Mouse (Mus musculus) forebrain, embryonic 13.5 days (tissue): ENCODE measurements at regions not wholly inside any gene's neighbourhood (a gene's known extent, or its start where the extent isn't known, plus 50 kb on each side); places are given as distances from the start of the nearest gene placed in this dataset.

ENCODE experiments used
- ATAC-seq: fragments of 200-750 bp; cut with Nextera tagmentation; 2 replicates; pipeline ENCODE4 v1.8.0; 2017
- H3K27ac ChIP-seq: fragments of 300-500 bp; sonication (generic); 2 replicates; pipeline ENCODE4 v1.5.1; 2015; ENCODE audit warnings: inconsistent platforms, mild to moderate bottlenecking, moderate library complexity
- H3K27me3 ChIP-seq: fragments of 300-500 bp; sonication (generic); 2 replicates; pipeline ENCODE4 v1.6.1; 2015; ENCODE audit warnings: mild to moderate bottlenecking, inconsistent platforms
- H3K36me3 ChIP-seq: fragments of 300-500 bp; sonication (generic); 2 replicates; pipeline ENCODE4 v1.6.1; 2015; ENCODE audit warnings: mild to moderate bottlenecking, inconsistent platforms; ENCODE audit not compliant: poor library complexity, severe bottlenecking
- H3K4me1 ChIP-seq: fragments of 300-500 bp; sonication (generic); 2 replicates; pipeline ENCODE4 v1.6.1; 2015; ENCODE audit warnings: inconsistent platforms
- H3K4me2 ChIP-seq: fragments of 300-500 bp; sonication (generic); 2 replicates; pipeline ENCODE4 v1.6.1; 2015; ENCODE audit warnings: inconsistent platforms, mild to moderate bottlenecking, moderate library complexity
- H3K4me3 ChIP-seq: fragments of 300-500 bp; sonication (generic); 2 replicates; pipeline ENCODE4 v1.5.1; 2015; ENCODE audit warnings: mild to moderate bottlenecking, inconsistent platforms
- H3K9ac ChIP-seq: fragments of 300-500 bp; sonication (generic); 2 replicates; pipeline ENCODE4 v1.6.1; 2015; ENCODE audit warnings: mild to moderate bottlenecking, inconsistent platforms
- H3K9me3 ChIP-seq: fragments of 300-500 bp; sonication (generic); replicated peaks from 2 replicates; pipeline ENCODE4 v1.6.1; 2016; ENCODE audit warnings: inconsistent platforms
- whole genome bisulfite sequencing: fragments of 180-500 bp; shearing (Covaris S2); methylation state at CpG from one replicate; pipeline ENCODE4 v1.1.7; 2015; 5-methylcytosine and 5-hydroxymethylcytosine counted together

DNA sequence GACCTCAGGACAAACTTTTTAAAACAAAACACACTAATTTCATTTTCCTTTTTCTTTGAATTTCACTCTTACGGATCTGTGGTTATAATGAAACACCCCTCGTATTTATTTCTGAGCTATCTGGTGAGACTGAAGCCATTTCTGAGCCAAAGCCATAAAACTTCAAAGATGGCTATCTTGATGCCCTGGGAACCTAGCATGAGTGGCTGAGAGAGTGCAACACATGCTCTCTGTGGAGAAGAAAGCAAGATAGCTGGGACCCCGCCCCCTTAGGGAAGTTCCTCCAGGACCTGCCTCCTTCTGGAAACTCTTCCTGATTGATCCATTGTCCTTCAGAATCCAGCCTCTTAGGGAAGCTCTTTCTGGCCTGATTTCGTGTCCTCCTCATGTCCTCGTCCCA is 57.6 kb upstream of the Myb start:
- Histone ChIP-seq H3K9me3 (no peaks in the 10 kb centered on the region), H3K27me3 (no peaks in the 10 kb centered on the region), H3K9ac (no peak overlapping the region), H3K4me3 (no peak overlapping the region), H3K36me3 (no peaks in the 10 kb centered on the region), H3K27ac (no peak overlapping the region), H3K4me2 (no peak overlapping the region), H3K4me1 (no peaks in the 10 kb centered on the region)
- 77% methylated on average over 5 of the region's 5 CpGs for WGBS
- ATAC-seq: no peak

DNA sequence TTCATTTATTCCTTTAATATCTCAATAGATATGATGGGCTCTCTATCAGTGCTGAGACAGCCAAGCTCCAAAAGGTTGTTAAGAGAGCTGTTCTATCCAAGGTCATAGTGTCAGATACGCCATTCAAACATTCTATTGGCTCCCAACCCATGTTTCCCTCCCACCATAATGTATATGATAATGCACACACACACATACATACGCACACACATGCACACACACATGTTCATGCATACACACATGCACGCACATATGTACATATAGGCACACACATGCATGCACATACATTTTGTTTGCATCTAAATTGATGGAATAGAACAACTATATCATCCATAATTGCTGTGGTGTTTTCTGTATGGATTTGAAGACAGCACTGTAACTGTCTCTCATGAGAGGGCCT is 60.0 kb upstream of the Myb start:
- ATAC-seq: no peak
- Histone ChIP-seq H3K4me2 (no peak overlapping the region), H3K27ac (no peak overlapping the region), H3K27me3 (no peaks in the 10 kb centered on the region), H3K36me3 (no peaks in the 10 kb centered on the region), H3K4me3 (no peak overlapping the region), H3K9me3 (no peaks in the 10 kb centered on the region; the same call in 1 of the 2 replicates), H3K4me1 (no peaks in the 10 kb centered on the region), H3K9ac (no peak overlapping the region)
- 94% methylated on average over 3 of the region's 3 CpGs for WGBS

DNA sequence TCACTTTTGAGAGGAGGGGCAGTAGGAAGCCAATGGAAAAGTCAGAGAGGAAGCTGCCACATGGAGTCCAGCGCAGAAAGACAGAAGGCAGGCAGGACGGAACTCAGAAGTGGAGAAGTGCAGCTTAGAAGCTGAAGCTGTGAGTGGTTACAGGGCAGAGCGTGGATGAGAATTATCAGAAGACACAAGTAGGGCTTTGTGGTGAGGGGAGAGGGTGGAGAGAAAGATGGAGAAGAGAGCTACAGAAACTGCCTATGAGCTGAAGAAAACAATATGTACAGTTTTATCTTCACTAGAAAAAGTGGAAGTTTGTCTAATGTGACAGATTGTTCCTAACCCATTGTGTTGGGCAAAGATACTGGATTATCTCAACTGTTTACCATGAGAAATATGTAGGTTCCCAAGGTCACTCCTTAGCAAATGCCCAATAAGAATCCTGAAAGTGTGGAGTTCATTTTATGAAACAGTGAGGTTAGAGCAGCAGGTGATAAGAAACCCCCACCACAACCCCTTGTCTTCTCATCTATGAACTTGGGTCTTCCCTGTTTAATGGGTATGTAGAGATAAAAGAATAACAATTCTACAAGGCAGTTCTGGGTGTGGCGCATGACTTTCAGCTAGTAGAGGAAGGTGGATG is 60.6 kb upstream of the Myb start:
- no peak overlapping the region for H3K4me3 ChIP-seq
- WGBS: 95% methylated on average over 4 of the region's 4 CpGs
- no peaks in the 10 kb centered on the region for H3K36me3 ChIP-seq
- no peaks in the 10 kb centered on the region for H3K4me1 ChIP-seq
- H3K27me3 ChIP-seq: no peaks in the 10 kb centered on the region
- no peak overlapping the region for H3K9ac ChIP-seq
- no peaks in the 10 kb centered on the region; the same call in 1 of the 2 replicates for H3K9me3 ChIP-seq
- no peak overlapping the region for H3K27ac ChIP-seq
- no peak overlapping the region for H3K4me2 ChIP-seq
- no peak for ATAC-seq

DNA sequence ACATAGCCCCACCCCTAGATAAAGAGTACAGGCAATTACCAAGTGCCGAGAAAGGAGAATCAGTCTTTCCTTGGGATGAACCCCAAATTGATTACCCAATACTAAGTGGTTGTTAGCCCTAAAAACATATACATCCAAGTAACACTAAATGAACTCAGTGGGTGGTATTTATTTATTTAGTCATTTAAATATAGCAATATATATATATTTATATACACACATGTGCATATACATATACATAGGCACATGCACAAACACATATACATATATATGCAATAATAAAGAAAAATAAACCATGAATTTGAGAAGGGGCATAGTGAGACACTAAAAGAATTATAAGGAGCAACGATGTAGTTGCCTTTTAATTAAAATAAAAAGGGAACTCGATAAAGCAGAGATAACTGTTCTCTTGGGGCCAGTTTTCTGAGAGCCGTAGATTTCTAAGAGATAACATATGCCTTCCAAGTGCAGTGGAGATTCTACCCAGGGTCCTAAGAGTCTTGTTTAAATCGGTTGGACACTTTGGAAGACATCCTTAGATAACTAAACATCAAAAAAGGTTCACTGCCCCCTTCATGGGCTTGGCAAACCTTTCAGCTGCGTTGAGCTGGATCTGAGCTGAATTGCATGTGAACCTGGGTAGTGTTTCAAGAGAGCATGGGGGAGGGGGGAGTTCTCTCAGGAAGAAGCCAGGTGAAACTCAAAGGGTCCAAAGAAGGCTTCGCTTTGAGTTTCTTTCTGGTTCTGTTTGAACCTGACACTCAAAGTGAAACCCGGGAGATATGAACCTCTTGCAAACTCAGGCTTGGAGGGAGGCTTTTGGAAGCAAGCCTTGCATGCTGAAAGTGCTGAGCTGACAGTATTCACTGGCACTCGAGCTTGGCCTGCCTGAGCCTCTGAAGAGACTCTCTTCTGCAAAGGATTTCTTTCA is 61.6 kb upstream of the Myb start:
- H3K4me3 ChIP-seq: no peak overlapping the region
- H3K36me3 ChIP-seq: no peaks in the 10 kb centered on the region
- H3K4me2 ChIP-seq: no peak overlapping the region
- no peaks in the 10 kb centered on the region for H3K27me3 ChIP-seq
- 77% methylated on average over 9 of the region's 9 CpGs for WGBS
- no peaks in the 10 kb centered on the region; the same call in 1 of the 2 replicates for H3K9me3 ChIP-seq
- H3K9ac ChIP-seq: no peak overlapping the region
- no peak for ATAC-seq
- no peaks in the 10 kb centered on the region for H3K4me1 ChIP-seq
- H3K27ac ChIP-seq: no peak overlapping the region

DNA sequence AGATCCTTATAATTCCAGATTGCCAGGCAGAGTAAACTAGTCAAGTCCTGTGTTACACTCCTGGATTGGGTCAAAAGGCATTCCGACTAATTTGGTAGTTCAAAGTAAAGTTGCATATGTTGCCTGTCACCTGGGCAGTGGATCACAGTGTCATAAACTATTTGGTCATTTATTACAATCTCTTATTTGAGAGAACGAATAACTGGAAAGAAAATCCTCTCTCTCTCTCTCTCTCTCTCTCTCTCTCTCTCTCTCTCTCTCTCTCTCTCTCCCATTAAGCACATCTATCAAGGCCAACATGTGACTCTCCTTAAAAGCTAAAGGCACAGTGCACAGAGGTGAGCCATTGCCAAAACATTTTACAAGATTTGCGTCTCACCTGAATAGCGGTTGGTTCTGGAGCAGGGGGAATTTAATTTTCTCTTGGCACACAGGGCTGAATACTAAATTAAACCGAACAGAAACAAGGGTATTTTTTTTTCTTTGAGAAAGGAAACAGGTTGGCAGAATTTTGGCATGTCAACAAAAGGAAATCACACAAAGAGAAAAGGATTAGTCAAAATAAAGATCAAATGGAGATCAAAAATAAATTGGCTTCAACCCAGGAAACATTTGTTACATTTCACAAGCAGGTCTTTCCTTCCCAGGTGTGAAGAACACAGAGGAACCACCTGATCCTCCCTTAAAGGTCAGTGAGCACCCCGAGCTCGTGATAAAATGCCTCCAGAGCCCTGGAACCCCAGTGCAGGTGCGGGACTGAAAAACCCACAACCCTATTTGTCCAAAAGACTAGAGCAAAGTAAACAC is 62.5 kb upstream of the Myb start:
- H3K27ac ChIP-seq: no peak overlapping the region
- WGBS: 80% methylated on average over 8 of the region's 8 CpGs
- H3K27me3 ChIP-seq: no peaks in the 10 kb centered on the region
- H3K36me3 ChIP-seq: no peaks in the 10 kb centered on the region
- no peak for ATAC-seq
- H3K9ac ChIP-seq: no peak overlapping the region
- no peak overlapping the region for H3K4me3 ChIP-seq
- no peaks in the 10 kb centered on the region; the same call in 1 of the 2 replicates for H3K9me3 ChIP-seq
- no peak overlapping the region for H3K4me2 ChIP-seq
- no peaks in the 10 kb centered on the region for H3K4me1 ChIP-seq

DNA sequence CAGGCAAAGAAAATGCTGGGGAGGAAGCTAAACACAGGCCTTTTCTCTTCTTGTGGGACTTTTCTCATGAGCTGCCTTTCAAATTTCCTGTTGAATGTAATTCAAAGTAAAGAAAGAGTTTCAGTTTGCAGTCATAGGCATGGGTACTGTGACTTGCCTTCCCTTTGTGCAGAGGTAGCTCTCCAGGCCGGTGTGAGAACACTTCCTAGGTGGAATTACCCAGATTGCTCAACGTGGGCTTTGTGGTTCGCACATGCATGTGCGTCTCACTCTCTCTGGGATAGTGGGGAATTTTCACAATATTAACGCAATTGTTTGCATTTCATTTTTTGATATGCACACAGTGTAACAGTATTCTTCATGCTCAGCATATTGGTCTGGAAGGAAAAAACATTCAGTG is 63.4 kb upstream of the Myb start:
- no peak overlapping the region for H3K9ac ChIP-seq
- H3K36me3 ChIP-seq: no peaks in the 10 kb centered on the region
- ATAC-seq: no peak
- H3K4me2 ChIP-seq: no peak overlapping the region
- 94% methylated on average over 5 of the region's 5 CpGs for WGBS
- no peak overlapping the region for H3K27ac ChIP-seq
- no peaks in the 10 kb centered on the region for H3K27me3 ChIP-seq
- no peak overlapping the region for H3K4me3 ChIP-seq
- H3K4me1 ChIP-seq: no peaks in the 10 kb centered on the region
- H3K9me3 ChIP-seq: no peaks in the 10 kb centered on the region; the same call in 1 of the 2 replicates

DNA sequence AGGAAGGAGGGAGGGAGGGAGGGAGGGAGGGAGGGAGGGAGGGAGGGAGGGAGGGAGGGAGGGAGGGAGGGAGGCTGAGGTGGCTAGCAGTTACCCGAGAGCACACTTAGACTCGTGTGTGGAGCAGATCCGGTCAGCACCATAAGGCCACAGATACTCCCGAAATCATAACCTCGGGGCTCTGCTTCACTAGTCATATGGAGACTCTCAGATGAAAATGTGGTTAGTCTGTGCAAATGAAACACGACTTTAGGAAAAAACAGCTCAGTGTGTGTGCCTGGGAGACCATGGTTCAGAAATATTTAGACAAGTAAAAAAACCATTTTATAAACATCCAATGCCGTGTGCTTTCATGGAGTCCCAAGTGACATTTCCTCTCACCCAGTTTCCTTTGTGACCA is 65.4 kb upstream of the Myb start:
- no peak overlapping the region for H3K4me2 ChIP-seq
- no peaks in the 10 kb centered on the region; the same call in 1 of the 2 replicates for H3K9me3 ChIP-seq
- no peaks in the 10 kb centered on the region for H3K27me3 ChIP-seq
- no peak overlapping the region for H3K27ac ChIP-seq
- H3K36me3 ChIP-seq: no peaks in the 10 kb centered on the region
- no peak for ATAC-seq
- no peak overlapping the region for H3K4me3 ChIP-seq
- H3K4me1 ChIP-seq: no peaks in the 10 kb centered on the region
- WGBS: 90% methylated on average over 7 of the region's 7 CpGs
- H3K9ac ChIP-seq: no peak overlapping the region

DNA sequence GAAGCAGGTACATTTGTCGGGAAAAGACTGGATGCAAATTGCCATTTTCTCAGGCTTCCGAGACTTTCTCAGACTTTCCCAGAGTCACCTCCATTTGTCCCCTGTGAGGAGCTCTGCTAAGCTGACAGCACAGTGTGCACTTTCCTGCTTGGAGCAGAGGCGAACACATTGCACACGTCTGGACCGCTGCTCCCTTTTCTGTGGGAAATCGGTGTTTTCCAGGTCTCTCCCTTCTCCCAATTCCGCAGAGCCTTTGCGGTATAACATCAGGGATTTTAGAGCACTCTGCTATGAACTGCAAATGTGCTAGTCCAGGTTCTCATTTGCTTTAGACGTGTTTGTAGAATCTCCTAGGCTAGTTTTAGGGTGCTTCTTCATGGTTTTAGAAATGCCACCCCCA is 67.0 kb upstream of the Myb start:
- Histone ChIP-seq H3K9ac (no peak overlapping the region), H3K36me3 (no peaks in the 10 kb centered on the region), H3K4me1 (no peaks in the 10 kb centered on the region), H3K4me2 (no peak overlapping the region), H3K27me3 (no peaks in the 10 kb centered on the region), H3K9me3 (no peaks in the 10 kb centered on the region; the same call in 1 of the 2 replicates), H3K27ac (no peak overlapping the region), H3K4me3 (no peak overlapping the region)
- 85% methylated on average over 9 of the region's 9 CpGs for WGBS
- ATAC-seq: no peak

DNA sequence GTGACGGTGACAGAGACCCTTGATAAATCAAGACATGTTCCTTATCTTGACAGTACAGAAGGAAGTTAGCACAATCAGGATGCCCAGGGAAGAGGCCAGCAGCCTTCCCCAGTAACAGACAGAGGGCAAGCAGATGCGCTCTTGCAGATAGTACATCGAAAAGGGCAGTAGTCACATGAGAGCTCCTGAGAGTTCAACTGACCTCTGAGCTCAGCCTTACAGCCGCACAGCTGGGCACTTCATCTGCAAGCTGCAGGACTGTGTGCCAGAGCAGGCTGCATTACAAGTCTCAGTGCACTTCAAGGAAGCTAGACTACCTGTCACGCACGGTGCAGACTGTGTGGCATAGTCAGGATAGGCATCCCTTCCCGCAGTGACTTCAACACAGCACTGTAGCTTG is 67.2 kb upstream of the Hbs1l start:
- Histone ChIP-seq H3K36me3 (no peaks in the 10 kb centered on the region), H3K9ac (no peak overlapping the region), H3K27ac (no peak overlapping the region), H3K4me3 (no peak overlapping the region), H3K4me1 (no peaks in the 10 kb centered on the region), H3K9me3 (no peaks in the 10 kb centered on the region; the same call in 1 of the 2 replicates), H3K4me2 (no peak overlapping the region), H3K27me3 (no peaks in the 10 kb centered on the region)
- 84% methylated on average over 7 of the region's 7 CpGs for WGBS
- ATAC-seq: no peak

DNA sequence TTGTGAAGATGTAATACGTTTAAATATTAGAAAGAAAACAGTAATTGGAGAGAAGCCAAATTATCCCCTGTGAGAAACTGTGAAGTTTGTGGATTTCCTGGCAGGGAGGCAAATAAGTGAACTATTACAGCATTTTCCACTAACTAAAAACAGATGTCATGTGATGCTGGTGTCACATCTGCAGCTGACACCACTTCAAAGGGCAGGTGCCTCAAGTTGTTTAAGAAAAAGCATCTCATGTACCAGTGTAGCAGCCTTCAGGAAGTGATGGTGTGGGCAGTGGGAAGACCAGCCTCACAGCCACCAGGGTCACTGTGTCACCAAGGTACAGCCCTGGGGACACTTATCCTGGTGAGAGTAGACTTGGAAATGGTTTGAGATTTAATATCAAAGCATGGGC is 60.6 kb upstream of the Hbs1l start:
- no peaks in the 10 kb centered on the region for H3K9me3 ChIP-seq
- H3K4me2 ChIP-seq: no peak overlapping the region
- H3K4me1 ChIP-seq: no peaks in the 10 kb centered on the region
- H3K9ac ChIP-seq: no peak overlapping the region
- no peak overlapping the region for H3K4me3 ChIP-seq
- H3K27me3 ChIP-seq: no peaks in the 10 kb centered on the region
- ATAC-seq: no peak
- H3K36me3 ChIP-seq: no peaks in the 10 kb centered on the region
- H3K27ac ChIP-seq: no peak overlapping the region
- WGBS: 71% methylated on average over 1 of the region's 1 CpGs

DNA sequence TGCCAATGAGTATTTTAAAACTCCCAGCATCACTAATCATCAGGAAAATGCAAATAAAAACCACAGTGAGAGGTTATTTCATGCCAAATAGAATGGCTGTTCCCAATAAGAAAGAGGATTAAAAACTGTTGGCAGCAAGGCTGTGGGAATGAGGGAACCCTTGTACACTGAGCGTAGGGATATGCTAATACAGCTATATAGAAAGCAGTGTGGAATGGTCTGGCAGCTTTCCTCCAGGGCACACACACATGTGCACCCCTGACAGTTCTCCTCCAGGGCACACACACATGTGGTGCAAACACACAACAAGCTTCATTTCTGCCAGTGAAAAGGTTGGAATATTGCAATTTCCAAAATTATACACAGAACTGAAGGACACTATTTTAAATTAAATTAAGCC is 58.8 kb upstream of the Hbs1l start:
- H3K27me3 ChIP-seq: no peaks in the 10 kb centered on the region
- 51% methylated on average over 1 of the region's 1 CpGs for WGBS
- no peaks in the 10 kb centered on the region for H3K36me3 ChIP-seq
- 0 out of 2 replicates have a peak, but pooled peaks have one; percentile 51 for ATAC-seq
- no peaks in the 10 kb centered on the region for H3K9me3 ChIP-seq
- no peak overlapping the region for H3K4me3 ChIP-seq
- no peak overlapping the region for H3K9ac ChIP-seq
- no peak overlapping the region for H3K27ac ChIP-seq
- no peaks in the 10 kb centered on the region for H3K4me1 ChIP-seq
- no peak overlapping the region for H3K4me2 ChIP-seq

DNA sequence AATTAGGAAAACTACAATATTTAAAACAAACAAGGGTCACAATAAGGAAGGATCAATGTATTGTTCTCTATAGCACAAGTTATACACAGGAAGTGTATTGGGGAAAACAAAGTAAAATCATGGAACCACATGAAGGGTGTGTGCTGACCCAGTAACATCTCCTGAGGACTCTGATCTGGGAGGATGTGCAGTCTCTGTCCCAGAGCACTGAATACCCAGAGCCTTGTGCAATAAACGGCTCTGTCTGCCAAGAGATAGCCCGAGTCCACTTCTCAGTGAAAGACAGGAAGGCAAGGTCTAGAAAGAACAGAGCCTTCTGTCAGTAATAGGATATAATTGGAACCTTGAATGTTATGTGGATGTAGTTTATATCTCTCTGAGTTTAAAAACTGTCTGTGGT is 56.3 kb upstream of the Hbs1l start:
- Histone ChIP-seq H3K36me3 (no peaks in the 10 kb centered on the region), H3K4me1 (no peaks in the 10 kb centered on the region), H3K9me3 (no peaks in the 10 kb centered on the region), H3K27ac (no peak overlapping the region), H3K4me3 (no peak overlapping the region), H3K4me2 (no peak overlapping the region), H3K27me3 (no peaks in the 10 kb centered on the region), H3K9ac (no peak overlapping the region)
- ATAC-seq: no peak
- WGBS: 80% methylated on average over 2 of the region's 2 CpGs
